Mouse (Mus musculus) midbrain, embryonic 11.5 days (tissue): Measurements from ENCODE around the gene Otud3. TPM values are rescaled to one million over a fixed set of nuclear protein-coding genes. Genes with fewer than 3 reads are reported as not detected.
"Not testable (repeated sequence)": the region's sequence is repeated elsewhere in the genome, so short reads cannot be mapped to it uniquely, and the experiment has no call there.

ENCODE experiments used
- ATAC-seq: fragments of 200-750 bp; cut with Nextera tagmentation; 2 replicates; pipeline ENCODE4 v1.8.0; 2017; ENCODE audit warnings: moderate TSS enrichment, moderate library complexity; ENCODE audit not compliant: low FRiP score
- DNase-seq: peaks from one replicate; pipeline ENCODE4 v3.0.0; 2015; ENCODE audit warnings: low spot score; ENCODE audit errors: missing footprints
- H3K27ac ChIP-seq: fragments of 300-500 bp; sonication (generic); 2 replicates; pipeline ENCODE4 v1.5.1; 2014; ENCODE audit warnings: low read depth, low read length
- H3K27me3 ChIP-seq: fragments of 300-500 bp; sonication (generic); 2 replicates; pipeline ENCODE4 v1.6.1; 2014; ENCODE audit warnings: mild to moderate bottlenecking, low read length, moderate library complexity, mixed read lengths; ENCODE audit not compliant: control insufficient read depth, insufficient read depth
- H3K36me3 ChIP-seq: fragments of 300-500 bp; sonication (generic); 2 replicates; pipeline ENCODE4 v1.6.1; 2014; ENCODE audit warnings: mild to moderate bottlenecking, low read length, moderate library complexity, mixed read lengths; ENCODE audit not compliant: control insufficient read depth, insufficient read depth
- H3K4me1 ChIP-seq: fragments of 300-500 bp; sonication (generic); 2 replicates; pipeline ENCODE4 v1.6.1; 2014; ENCODE audit warnings: low read length; ENCODE audit not compliant: control insufficient read depth, insufficient read depth
- H3K4me2 ChIP-seq: fragments of 300-500 bp; sonication (generic); 2 replicates; pipeline ENCODE4 v1.6.1; 2014; ENCODE audit warnings: mild to moderate bottlenecking, moderate library complexity
- H3K4me3 ChIP-seq: fragments of 300-500 bp; sonication (generic); 2 replicates; pipeline ENCODE4 v1.5.1; 2014; ENCODE audit warnings: low read depth, low read length
- H3K9ac ChIP-seq: fragments of 300-500 bp; sonication (generic); 2 replicates; pipeline ENCODE4 v1.6.1; 2014; ENCODE audit warnings: low read length
- H3K9me3 ChIP-seq: fragments of 300-500 bp; sonication (generic); 2 replicates; pipeline ENCODE4 v1.6.1; 2016; ENCODE audit warnings: low read length; ENCODE audit not compliant: control insufficient read depth
- WGBS: fragments of 180-500 bp; shearing (Covaris S2); extraction: QIAGEN DNeasy Blood & Tissue Kit; methylation state at CpG from one replicate; pipeline ENCODE4 v1.1.7; 2014; 5-methylcytosine and 5-hydroxymethylcytosine counted together
- polyA plus RNA-seq: library from polyadenylated mRNA; unstranded; fragments of >200 nt; fragmentation: Nextera tagmentation; extraction: Ambion mirVana; gene quantifications from 2 replicates; pipeline ENCODE4 v1.2.1, GENCODE M21; 2014

The Otud3 gene
- polyA plus RNA-seq, 1 experiment from 2014 or later, result 2.7 TPM

DNA sequence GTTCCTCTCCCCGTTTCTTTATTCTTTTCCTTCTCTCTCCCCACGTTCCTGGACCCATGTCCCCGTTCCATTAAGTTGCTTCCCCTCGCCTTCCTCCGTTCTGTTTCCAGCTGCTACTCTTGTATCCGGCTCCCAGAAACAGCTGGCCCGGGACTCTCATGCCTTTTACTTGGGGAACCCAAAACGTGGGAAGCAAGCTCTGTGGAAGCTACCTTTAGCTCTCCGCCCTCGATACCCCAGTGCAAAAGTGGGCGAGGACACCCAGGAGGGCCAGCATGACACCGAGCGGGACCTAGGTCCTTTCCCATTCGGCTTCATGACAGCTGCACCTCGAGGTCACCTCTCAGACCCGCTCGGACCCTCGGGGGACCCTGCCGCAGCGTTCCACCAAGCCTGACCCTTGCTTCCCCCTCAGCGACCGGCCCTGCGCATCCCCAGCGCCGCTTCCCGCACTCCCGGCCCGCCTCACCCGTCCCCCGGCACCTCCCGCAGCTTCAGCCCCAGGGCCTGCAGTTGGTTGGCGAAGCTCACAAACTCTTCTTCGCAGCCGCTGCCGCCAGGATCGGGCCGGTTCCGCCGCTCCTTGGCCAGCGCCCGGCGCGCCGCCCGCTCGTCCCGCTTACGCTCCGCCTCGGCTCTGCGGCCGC lies 481 bp downstream of the Otud3 start:
- peak overlapping the region; percentile 87 for H3K4me3 ChIP-seq
- peak overlapping the region; percentile 16; the same call in 1 of the 2 replicates for H3K27ac ChIP-seq
- H3K4me2 ChIP-seq, result peak overlapping the region; percentile 82
- peaks cover 5% of the 10 kb centered on the region for H3K4me1 ChIP-seq
- H3K36me3 ChIP-seq, result no peaks in the 10 kb centered on the region
- 1% methylated on average over 52 of the region's 52 CpGs for WGBS
- no peaks in the 10 kb centered on the region for H3K27me3 ChIP-seq
- peak; percentile 62 for ATAC-seq
- H3K9me3 ChIP-seq, result no peaks in the 10 kb centered on the region; the same call in 1 of the 2 replicates
- DNase-seq, result peak; percentile 91
- H3K9ac ChIP-seq, result peak overlapping the region; percentile 88

DNA sequence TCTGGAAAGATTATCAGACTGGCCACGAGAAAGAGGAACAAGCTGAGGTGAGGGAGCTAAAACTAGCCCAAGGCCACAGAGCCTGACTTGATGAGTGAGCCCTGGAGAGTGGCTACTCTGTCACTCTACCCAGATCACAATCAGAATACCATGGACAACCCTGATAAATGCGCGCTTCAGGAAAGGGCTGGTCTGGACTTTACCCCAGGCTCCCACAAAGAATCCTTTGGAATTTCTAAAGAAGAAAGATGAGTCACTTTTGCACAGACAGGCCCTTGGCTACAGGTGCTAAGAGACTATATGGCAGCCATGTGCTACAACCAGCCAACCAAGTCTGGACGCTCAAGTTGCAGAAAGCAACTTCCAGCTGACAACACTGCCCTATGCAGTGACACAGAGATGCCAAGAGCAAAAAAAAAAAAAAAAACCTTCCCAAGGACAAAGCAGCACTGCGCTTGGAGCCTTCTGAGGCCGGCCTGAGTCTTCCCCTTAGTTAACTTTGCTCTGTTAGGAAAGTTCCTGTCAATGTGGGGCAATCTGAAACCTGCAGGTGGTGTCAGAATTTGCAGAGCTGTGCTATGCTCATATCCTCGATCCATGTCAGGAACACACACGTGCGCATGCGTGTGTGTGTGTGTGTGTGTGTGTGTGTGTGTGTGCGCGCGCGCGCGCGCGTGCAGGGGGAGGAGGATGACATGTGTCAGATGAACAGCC lies 8.0 kb downstream of the Otud3 start:
- ATAC-seq (no peak), DNase-seq (no peak)
- H3K4me3 ChIP-seq, result no peak overlapping the region
- H3K9ac ChIP-seq, result no peak overlapping the region
- no peak overlapping the region for H3K27ac ChIP-seq
- H3K4me1 ChIP-seq, result no peaks in the 10 kb centered on the region
- H3K27me3 ChIP-seq, result no peaks in the 10 kb centered on the region
- WGBS, result 96% methylated on average over 18 of the region's 18 CpGs
- peaks cover 9% of the 10 kb centered on the region for H3K36me3 ChIP-seq
- H3K9me3 ChIP-seq, result no peaks in the 10 kb centered on the region
- H3K4me2 ChIP-seq, result no peak overlapping the region

DNA sequence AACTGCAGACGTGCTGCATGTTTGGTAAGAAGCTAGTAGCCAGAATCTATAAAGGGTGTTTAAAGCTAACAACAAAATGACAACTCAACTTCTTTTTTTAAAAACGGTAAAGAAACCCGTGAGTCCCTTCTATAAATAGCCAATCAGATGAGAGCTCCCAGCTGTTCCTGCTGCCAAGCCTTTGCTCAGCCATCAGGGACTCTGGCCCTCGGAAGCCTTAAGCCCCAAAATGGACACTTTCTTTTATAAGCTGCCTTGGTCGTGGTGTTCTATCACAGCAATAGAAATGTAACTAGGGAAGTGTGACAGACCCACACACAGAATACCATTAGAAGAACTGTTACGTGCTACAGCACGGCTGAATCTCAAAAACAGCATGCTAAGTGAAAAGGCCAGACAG lies 14.4 kb downstream of the Otud3 start:
- no peaks in the 10 kb centered on the region for H3K4me1 ChIP-seq
- H3K27ac ChIP-seq, result no peak overlapping the region
- ATAC-seq, result no peak
- no peak for DNase-seq
- H3K4me3 ChIP-seq, result no peak overlapping the region
- no peaks in the 10 kb centered on the region for H3K27me3 ChIP-seq
- WGBS, result 86% methylated on average over 7 of the region's 7 CpGs
- no peaks in the 10 kb centered on the region for H3K9me3 ChIP-seq
- no peak overlapping the region for H3K4me2 ChIP-seq
- no peak overlapping the region for H3K9ac ChIP-seq
- H3K36me3 ChIP-seq, result peaks cover 8% of the 10 kb centered on the region

DNA sequence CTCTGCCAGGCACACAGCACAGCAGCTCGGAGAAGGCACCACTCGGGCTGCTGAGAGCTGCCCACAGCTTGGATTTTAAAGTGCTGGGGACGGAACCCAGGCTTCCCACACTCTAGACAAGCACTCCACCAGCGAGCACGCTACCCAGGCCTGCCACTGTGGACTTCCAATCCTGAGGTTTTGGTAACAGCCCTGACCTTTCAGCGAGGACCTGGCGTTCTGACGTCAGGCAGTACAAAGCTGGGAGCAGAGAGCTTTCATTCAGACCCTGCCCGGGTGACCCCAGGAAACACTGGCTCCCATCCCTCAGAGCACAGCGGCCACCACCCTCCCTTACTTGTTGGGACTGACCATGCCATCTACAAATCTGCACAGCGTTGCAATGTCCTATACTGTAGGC lies 20.0 kb downstream of the Otud3 start:
- not testable (repeated sequence) for H3K4me3 ChIP-seq, H3K36me3 ChIP-seq, DNase-seq, H3K4me2 ChIP-seq, H3K9ac ChIP-seq, H3K27ac ChIP-seq, H3K9me3 ChIP-seq, H3K4me1 ChIP-seq, ATAC-seq, H3K27me3 ChIP-seq
- 89% methylated on average over 11 of the region's 11 CpGs for WGBS

DNA sequence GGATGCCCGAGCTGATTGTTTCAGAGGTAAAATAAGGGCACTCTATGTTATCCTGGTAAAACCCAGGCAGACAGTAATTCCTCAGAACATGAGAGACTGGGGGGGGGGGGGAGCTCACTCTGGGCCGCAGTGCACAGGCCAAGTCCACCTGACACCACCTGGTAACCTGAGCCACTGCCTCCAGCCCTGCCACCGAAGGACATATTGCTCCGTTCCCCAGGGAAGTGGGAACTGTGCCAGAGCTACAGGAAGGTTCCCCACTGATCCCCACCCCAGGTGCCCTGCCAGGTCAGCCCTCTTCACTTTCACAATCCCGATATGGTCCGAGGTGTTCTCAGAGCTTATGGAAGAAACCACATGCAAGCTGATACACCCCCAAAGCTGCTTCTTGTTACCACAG lies 21.1 kb downstream of the Otud3 start:
- H3K9ac ChIP-seq, result no peak overlapping the region
- no peak overlapping the region for H3K4me3 ChIP-seq
- no peaks in the 10 kb centered on the region for H3K27me3 ChIP-seq
- peaks cover 3% of the 10 kb centered on the region for H3K4me1 ChIP-seq
- DNase-seq (no peak), ATAC-seq (no peak)
- no peak overlapping the region for H3K27ac ChIP-seq
- H3K9me3 ChIP-seq, result no peaks in the 10 kb centered on the region
- no peak overlapping the region for H3K4me2 ChIP-seq
- peaks cover 5% of the 10 kb centered on the region for H3K36me3 ChIP-seq
- 97% methylated on average over 6 of the region's 6 CpGs for WGBS

DNA sequence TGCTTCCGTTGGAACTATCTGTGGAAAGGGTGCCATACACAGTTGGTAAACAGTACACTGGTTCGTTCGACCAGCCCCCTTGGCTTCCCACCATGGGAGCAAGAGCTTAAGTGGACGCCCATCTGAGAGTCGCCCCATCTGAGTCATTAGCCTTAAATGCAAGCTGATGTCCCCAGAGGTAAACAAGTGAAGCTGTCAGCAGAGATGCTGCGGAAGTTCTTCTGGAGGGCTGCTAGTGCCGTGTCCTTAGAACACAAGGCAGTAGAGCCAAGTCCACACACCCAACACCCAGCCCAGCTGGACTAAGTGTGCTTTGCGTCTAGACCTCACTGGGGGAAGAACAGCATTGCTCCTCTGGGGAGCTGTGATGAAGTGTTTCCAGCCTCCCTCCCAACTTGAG lies 24.1 kb downstream of the Otud3 start:
- Histone ChIP-seq H3K4me2 (no peak overlapping the region), H3K27me3 (no peaks in the 10 kb centered on the region), H3K4me3 (no peak overlapping the region), H3K36me3 (no peaks in the 10 kb centered on the region; the same call in 1 of the 2 replicates), H3K9me3 (no peaks in the 10 kb centered on the region), H3K27ac (no peak overlapping the region), H3K9ac (no peak overlapping the region), H3K4me1 (peaks cover 5% of the 10 kb centered on the region)
- DNase-seq, result no peak
- WGBS, result 76% methylated on average over 8 of the region's 8 CpGs
- no peak for ATAC-seq

DNA sequence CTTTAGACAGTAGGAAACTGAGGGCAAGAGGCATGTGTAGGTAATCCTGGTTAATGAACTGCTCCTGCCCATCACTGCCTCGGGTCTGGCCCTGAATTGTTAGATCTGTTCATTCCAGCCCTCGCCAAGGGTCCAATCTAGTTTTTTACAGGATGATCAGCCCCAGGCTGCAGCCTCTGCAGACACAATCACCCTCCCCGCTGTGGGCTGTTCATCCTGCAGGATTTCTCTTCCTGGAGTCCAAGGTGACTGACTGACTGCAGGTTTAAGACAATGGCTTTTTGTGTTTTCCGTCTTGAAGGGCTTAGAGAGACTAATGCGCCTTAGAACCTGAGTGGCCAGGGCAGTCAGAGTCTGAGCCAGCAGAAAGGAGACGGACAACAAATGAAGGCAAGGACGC lies 24.6 kb downstream of the Otud3 start:
- Histone ChIP-seq H3K4me1 (peaks cover 5% of the 10 kb centered on the region), H3K27me3 (no peaks in the 10 kb centered on the region), H3K4me2 (no peak overlapping the region), H3K27ac (no peak overlapping the region), H3K36me3 (no peaks in the 10 kb centered on the region; the same call in 1 of the 2 replicates), H3K9me3 (no peaks in the 10 kb centered on the region), H3K9ac (no peak overlapping the region), H3K4me3 (no peak overlapping the region)
- ATAC-seq (no peak), DNase-seq (no peak)
- 45% methylated on average over 7 of the region's 7 CpGs for WGBS

DNA sequence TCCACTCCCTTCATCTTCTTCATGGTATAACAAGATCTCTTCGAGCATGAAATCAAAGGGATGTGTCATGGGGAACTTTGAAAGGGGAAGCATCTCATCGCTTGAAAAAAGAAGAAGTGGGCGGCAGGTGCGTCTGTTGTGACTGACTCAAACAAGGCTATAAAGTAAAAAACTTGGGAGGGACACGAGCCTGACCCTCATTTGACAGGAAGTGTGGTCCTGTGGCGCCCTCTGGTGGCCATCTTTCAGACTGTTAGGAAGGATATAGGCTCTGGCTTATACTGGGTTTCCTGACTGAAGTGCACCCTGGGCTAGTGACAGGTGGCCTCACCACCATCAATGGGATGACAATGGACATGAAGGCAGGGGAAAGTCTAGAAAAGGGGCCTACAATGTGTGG lies 29.5 kb downstream of the Otud3 start:
- no peak overlapping the region for H3K4me2 ChIP-seq
- no peak overlapping the region for H3K27ac ChIP-seq
- WGBS, result 15% methylated on average over 6 of the region's 6 CpGs
- no peak overlapping the region for H3K4me3 ChIP-seq
- peaks cover 8% of the 10 kb centered on the region for H3K4me1 ChIP-seq
- H3K9me3 ChIP-seq, result no peaks in the 10 kb centered on the region
- H3K9ac ChIP-seq, result no peak overlapping the region
- H3K36me3 ChIP-seq, result no peaks in the 10 kb centered on the region
- DNase-seq (peak; percentile 99), ATAC-seq (no peak)
- H3K27me3 ChIP-seq, result no peaks in the 10 kb centered on the region; the same call in 1 of the 2 replicates

DNA sequence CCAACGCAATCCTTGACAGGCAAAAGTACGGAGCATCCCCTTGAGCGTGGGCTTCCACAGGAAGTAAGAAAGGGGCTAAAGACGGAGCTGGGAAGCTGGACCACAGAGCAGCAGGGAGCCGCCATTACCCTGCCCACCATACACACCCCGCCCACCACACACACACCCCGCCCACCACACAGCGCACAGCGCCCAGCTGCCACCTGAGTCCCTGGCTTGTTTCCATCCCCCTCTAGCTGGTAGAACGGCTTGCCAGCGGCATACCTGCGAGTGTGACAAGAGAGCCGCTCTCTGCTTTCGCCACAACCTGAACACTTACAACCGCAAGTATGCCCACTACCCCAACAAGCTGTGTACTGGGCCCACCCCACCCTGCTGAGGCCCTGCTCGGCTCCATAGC lies 31.6 kb downstream of the Otud3 start:
- peaks cover 3% of the 10 kb centered on the region; the same call in 1 of the 2 replicates for H3K4me1 ChIP-seq
- WGBS, result 14% methylated on average over 15 of the region's 16 CpGs
- 0 out of 2 replicates have a peak overlapping the region, but pooled peaks have one; percentile 6 for H3K9ac ChIP-seq
- H3K27me3 ChIP-seq, result no peaks in the 10 kb centered on the region; the same call in 1 of the 2 replicates
- peak; percentile 48; the same call in 1 of the 2 replicates for ATAC-seq
- H3K4me3 ChIP-seq, result 0 out of 2 replicates have a peak overlapping the region, but pooled peaks have one; percentile 2
- H3K9me3 ChIP-seq, result no peaks in the 10 kb centered on the region
- peak; percentile 89 for DNase-seq
- H3K4me2 ChIP-seq, result peak overlapping the region; percentile 21; the same call in 1 of the 2 replicates
- no peak overlapping the region for H3K27ac ChIP-seq
- H3K36me3 ChIP-seq, result no peaks in the 10 kb centered on the region
